Mouse (Mus musculus): ENCODE measurements around the gene Bcl11b.

The Bcl11b gene

GRCm38 (mm10) chr12:107997901-107998300, 5.5 kb downstream of the Bcl11b start:
- DNase-seq, result peak; percentile 42

DNA sequence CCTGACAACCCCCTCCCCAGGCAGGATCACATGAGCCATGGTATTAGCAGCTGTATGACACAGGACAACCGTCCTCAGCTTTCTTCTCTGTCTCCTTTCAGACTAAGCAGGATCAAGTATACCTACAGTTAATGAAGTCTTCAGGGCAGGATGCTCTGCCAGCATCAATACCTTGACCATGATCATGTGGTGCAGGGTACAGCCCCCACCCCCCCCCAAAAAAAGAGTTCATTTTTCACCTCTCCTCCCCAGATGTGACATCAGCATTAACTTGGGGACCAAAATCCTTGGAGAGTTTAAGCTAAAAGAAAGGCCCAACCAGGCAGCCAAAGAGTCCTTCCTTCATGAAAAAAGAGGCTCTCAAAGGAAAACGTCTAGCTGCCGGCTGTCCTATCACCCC, 6.2 kb downstream of the Bcl11b start:
- DNase-seq, result no peak

- peak; percentile 35 for DNase-seq
These were observed 6.6 kb downstream of the Bcl11b start for GRCm38 (mm10) chr12:107996773-107997172.

GRCm38 (mm10) chr12:107996216-107996615, 7.2 kb downstream of the Bcl11b start:
- DNase-seq, result no peak

DNA sequence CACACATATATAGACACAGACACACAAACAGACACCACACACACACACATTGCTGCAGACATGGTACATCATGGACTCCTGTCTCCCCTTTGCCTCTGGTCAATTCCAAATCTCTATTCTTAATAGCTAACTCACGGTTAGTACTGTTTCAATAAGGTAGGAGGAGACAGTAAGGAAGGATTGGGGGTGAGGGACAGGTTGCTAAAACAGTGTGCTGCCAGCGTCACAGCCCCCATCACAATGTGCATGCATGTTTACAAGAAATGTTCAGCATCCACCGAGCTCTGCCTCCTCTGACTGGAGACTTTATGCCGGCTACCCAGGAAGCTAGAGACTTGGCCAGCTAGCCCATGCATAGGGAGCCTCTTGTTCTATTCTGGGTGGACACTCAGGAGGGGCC, 9.0 kb downstream of the Bcl11b start:
- no peak for DNase-seq

GRCm38 (mm10) chr12:107993029-107993428, 10.4 kb downstream of the Bcl11b start:
- peak; percentile 81 for DNase-seq

DNA sequence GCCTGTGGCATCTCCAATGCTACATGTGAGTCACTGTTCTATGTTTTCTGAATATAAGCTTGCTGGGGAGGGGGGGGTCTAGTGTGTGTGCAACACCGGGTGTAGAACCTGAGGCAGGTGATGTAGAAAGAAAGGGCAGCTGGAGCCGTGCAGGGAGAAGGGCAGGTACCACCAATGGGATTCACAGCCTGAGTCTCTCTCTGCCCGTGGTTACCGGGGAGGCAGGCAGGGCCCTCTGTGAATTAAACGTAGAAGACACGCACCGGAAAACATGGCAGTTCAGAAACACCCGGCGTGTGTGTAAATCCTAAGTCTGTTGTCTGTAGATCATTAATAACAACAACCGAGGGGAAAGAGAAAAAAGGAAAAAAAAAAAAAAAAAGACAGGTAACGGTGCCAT, 12.2 kb downstream of the Bcl11b start:
- DNase-seq, result no peak

GRCm38 (mm10) chr12:107983211-107983610, 20.2 kb downstream of the Bcl11b start:
- no peak for DNase-seq

- no peak for DNase-seq
These were observed 21.1 kb downstream of the Bcl11b start for GRCm38 (mm10) chr12:107982306-107982705.

- DNase-seq, result no peak
These were observed 22.2 kb downstream of the Bcl11b start for GRCm38 (mm10) chr12:107981231-107981630.

DNA sequence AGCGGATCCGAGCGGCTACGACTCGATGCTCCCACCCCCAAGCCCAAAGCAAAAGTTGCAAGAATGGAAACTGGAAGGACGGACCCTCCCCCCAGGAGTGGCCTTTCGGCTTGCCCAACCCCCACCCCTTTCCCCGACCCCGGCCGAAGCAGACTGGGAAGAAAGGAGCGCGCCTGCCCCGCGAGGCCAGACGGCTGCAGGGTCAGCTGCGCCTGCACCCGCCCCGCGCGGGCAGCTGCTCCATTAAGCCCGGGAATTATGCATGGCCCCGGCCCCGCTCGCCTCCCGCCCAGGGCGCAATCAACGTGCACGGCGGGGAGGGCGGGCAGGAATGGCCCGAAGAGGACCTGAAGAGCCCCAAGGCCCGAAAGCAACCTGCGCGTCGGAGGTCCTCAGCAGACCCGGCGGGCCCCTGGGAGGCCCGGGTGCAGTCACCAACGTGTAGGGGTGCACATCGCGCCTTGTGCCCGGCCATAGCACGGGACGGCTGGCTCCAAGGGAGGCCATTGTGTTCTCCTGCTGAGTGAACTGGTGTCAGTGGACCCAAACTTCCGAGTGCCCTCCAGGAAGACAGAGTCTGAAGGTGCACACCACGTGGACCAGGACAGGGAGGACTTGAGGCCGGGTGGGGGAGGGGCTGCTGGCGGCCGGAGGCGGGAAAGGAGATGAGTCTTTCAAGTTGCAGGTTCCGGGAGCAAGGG, 23.0 kb downstream of the Bcl11b start:
- no peak for DNase-seq

- DNase-seq, result no peak
These were observed 23.6 kb downstream of the Bcl11b start for GRCm38 (mm10) chr12:107979710-107980260.

- DNase-seq, result no peak
These were observed 24.6 kb downstream of the Bcl11b start for GRCm38 (mm10) chr12:107978736-107979255.

DNA sequence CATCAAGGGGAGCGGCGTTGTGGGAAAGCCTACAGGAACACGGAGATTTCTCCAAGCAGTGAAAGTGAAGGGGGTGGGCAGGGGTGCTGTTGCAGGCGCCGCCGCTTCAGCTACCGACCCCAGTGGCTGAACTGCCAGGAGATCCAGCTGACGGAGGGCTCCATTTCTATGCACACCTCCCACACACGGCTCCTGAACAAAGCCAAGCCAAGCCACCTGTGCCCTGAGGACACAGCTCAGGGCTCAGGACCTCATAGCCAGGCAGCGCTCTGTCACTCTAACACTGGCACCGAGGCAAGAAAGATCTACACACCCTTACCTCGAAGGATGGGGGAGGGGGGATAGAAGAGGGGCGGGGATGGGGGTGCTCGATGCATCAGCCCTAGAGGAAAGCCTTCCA, 25.3 kb downstream of the Bcl11b start:
- DNase-seq, result peak; percentile 61

GRCm38 (mm10) chr12:107977534-107977933, 25.9 kb downstream of the Bcl11b start:
- peak; percentile 64 for DNase-seq

DNA sequence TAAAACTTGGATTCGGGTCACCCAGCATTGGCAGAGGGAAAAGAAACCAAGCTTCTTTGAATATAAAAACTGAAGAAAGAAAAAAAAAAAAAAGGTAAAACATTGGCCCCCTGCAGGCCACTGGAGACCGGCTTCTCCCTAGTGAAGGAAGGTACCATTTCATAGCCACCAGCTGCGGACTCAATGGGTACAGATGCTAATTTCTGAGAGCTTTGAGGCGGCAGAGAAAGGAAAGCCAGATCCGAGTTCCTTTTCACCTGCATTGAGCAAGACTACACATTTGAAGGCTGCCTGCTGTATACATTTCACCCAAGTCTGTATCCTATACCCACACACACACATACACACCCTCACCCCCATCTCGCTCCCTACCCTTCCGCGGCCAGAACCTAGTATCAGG, 26.3 kb downstream of the Bcl11b start:
- DNase-seq, result no peak

- no peak for DNase-seq
These were observed 26.8 kb downstream of the Bcl11b start for GRCm38 (mm10) chr12:107976571-107977001.

DNA sequence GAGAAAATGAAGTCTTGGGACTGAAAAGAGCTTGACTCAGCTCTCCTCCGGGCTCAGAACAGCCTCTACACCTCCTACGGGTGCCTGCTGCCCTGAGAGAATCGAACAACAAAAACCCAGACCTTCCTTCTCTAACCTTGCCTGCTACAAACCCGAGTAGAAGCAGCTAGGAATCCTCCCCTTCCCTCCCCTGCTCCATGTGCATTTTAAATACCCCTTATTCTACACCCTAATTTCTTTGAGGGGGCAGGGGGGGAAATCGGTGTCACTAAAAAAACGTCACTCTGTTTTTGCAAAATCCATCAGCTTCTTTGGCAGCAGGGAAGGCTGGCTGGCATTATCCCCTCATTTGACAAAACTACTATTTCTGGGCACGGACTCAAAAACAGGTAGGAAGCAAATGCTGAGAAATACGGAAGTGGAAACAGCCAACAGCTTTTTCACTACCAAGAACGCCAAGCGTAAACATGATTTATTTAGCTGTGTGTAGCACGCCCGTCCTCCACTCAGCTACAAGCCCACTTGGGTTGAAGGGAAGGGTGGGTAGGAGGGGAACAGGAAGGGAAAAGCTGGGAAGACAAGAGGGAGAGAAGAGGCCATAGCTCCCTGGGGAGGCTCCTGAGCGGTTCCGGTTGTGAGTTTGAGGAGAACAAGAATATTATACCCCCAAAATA, 27.4 kb downstream of the Bcl11b start:
- DNase-seq, result no peak

DNA sequence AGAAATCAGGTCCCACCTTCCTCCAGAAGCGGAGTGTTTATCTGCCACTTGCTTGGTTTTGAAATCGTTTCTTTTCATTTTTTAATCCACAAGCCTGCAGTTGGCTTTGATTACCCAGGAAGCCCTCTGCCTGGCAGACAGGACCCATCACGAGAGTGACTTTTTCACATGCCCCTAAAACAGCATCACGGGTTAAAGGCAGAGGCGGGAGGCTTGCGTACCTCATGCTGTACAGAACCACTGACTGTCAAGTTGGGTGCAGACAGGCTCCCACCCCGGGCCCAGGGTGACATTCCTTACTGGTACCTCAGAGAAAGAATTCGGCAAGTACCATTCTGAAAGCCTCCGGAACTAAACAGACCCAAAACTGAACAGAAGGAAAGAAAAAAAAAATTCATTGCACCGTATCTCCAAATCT, 27.9 kb downstream of the Bcl11b start:
- no peak for DNase-seq

- DNase-seq, result no peak
These were observed 28.9 kb downstream of the Bcl11b start for GRCm38 (mm10) chr12:107974504-107974903.

GRCm38 (mm10) chr12:107973556-107974140, 29.8 kb downstream of the Bcl11b start:
- DNase-seq, result no peak

DNA sequence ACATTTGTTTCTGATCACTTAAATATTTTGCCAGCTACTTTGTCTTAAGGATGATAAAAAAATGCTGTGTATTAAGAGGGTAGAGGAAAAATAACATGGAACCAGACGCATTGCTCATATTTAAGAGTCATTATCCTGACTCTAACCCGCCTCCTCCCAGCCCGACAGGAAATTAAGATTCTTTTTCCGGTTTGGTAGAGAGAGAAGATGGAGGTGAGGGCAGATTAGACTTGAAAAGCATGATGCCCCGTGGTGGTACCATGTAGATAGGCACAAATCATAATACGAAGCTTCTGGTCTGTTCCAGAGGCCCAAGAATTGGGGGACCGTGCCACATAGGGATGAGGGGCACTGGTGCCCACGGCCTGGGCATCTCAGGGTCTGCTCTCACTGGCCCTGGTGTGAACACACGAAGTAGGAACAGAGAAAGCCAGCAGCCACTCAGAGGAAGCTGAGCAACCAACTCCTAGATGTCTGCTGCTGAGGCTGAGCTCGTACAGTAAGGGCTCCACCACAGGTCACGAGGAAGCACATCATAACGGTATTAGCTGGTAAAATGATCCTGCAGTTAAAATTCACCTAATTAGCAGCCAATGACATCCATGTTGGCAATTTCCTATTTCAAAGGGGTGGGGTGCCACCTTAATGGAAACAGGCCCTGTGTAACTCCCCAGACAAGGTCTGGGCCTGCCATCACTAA, 32.2 kb downstream of the Bcl11b start:
- DNase-seq, result no peak

DNA sequence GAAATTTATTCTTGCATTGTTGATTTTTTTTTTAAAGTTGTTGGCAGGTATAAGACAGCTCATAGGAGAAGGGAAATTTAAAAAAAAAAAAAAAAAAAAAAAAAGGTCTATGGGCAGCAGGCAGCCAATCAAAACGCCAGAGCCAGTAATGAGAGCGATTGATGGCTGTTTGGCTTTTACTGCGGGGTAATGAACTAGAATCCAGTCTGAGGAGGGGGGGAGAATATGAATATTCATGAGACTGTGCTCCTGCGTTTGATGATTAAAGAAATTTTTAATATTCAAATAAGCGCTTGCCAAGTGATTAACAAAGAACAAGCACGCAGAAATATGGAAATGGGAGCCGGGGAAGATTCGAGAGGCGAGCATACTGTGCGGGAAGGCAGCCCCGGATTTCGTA, 32.8 kb downstream of the Bcl11b start:
- no peak for DNase-seq

All from thymus, postnatal 14 days (tissue).